Mouse (Mus musculus) liver, adult (tissue): ENCODE results near the gene Dnah8.

Source experiments
- GATA4 ChIP-seq: IDR thresholded peaks from 2 replicates; pipeline ENCODE4 v1.6.1; 2014; ENCODE audit warnings: mild to moderate bottlenecking, low read length; ENCODE audit not compliant: insufficient replicate concordance

Dnah8 gene

GRCm38 (mm10) chr17:30878626-30879025 lies 254.5 kb downstream of the Dnah8 start:
- no peak for TF ChIP-seq GATA4

- TF ChIP-seq GATA4, result no peak
Observed at GRCm38 (mm10) chr17:30880391-30880790, 256.2 kb downstream of the Dnah8 start.

GRCm38 (mm10) chr17:30881001-30881400 lies 256.8 kb downstream of the Dnah8 start:
- no peak for TF ChIP-seq GATA4

- TF ChIP-seq GATA4, result peak; percentile 99
Observed at GRCm38 (mm10) chr17:30882206-30882605, 258.1 kb downstream of the Dnah8 start.

GRCm38 (mm10) chr17:30883534-30883933 lies 259.4 kb downstream of the Dnah8 start:
- no peak for TF ChIP-seq GATA4

GRCm38 (mm10) chr17:30892086-30892485 lies 267.9 kb downstream of the Dnah8 start:
- TF ChIP-seq GATA4, result no peak

- no peak for TF ChIP-seq GATA4
Observed at GRCm38 (mm10) chr17:30892730-30893129, 268.6 kb downstream of the Dnah8 start.

GRCm38 (mm10) chr17:30897075-30897474 lies 272.9 kb downstream of the Dnah8 start:
- no peak for TF ChIP-seq GATA4

- no peak for TF ChIP-seq GATA4
Observed at GRCm38 (mm10) chr17:30901627-30902026, 277.5 kb downstream of the Dnah8 start, which contains the start of gene Glp1r. Gene Glp1r (plus strand): TSS chr17:30901817.

GRCm38 (mm10) chr17:30904096-30904495 lies 279.9 kb downstream of the Dnah8 start:
- TF ChIP-seq GATA4, result no peak

GRCm38 (mm10) chr17:30907577-30907976 lies 283.4 kb downstream of the Dnah8 start:
- TF ChIP-seq GATA4, result no peak

- TF ChIP-seq GATA4, result no peak
Observed at GRCm38 (mm10) chr17:30910866-30911731, 286.9 kb downstream of the Dnah8 start.

- no peak for TF ChIP-seq GATA4
Observed at GRCm38 (mm10) chr17:30911732-30912088, 287.6 kb downstream of the Dnah8 start.

- TF ChIP-seq GATA4, result no peak
Observed at GRCm38 (mm10) chr17:30912536-30912935, 288.4 kb downstream of the Dnah8 start.

GRCm38 (mm10) chr17:30914264-30914663 lies 290.1 kb downstream of the Dnah8 start:
- no peak for TF ChIP-seq GATA4

GRCm38 (mm10) chr17:30923566-30923965 lies 299.4 kb downstream of the Dnah8 start:
- no peak for TF ChIP-seq GATA4
